Mouse (Mus musculus): ENCODE data around the gene Vamp8. TPM values are rescaled to one million over a fixed set of nuclear protein-coding genes. Genes with fewer than 3 reads are reported as not detected.

Vamp8 gene
- polyA plus RNA-seq (2021): 189 TPM

DNA sequence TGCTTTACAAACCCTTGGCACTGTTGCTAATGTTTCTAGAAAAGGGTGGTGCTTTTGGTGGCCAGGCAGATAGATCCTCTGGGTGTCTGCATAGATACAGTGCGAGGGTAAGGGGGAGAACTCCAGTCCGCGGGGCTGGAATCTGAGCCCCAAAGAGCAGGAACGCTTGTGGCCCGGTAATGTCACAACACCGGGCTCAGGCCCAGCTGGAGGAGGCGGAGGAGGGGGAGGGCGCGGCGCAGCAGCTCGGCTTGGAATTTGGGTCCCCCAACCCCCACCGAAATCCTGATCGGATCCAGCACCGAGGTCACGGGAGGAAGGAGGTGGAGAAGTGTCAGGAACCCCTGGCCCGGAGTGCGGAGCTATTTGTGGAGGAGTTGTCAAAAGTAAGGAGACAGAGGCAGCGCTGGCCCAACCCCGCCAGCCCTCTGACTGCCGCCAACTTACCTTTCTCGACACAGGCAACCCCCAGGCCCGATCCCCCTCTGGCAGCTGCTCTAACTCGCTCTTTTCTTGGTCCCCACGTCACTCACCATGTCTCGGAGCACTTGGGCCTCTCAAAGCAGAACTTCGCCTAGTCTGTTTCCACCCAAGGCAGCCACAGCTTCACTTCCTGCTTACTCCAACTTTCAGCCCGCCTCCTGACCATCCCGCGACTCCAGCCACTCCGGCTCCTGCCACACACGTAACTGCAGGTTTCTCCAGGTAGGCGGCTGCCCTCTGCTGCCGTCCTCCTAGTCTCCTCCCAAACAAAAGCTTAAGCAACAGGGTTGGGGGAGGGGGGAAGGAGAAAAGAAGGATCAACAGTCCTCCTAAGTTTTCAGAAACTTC lies at the start of gene Vamp8:
TSS of gene Vamp8 (minus strand) at position 763 of the 831 bp plus-strand sequence.
- DNase-seq (ENCODE audit: low read depth, low spot score) (no peak), ATAC-seq (peak; percentile 68)
- no peak for TF ChIP-seq CTCF (IDR thresholded peaks at IDR 0.05)
- POLR2A ChIA-PET: interaction anchor here (0.5 to 1.7 kb wide), 5 partner anchors 11 to 64 kb away, joined by 3 to 7 read pairs (median 3); partner anchors contain the start of genes Rnf181 and Vamp5
- H3K27me3 ChIP-seq: no peaks in the 10 kb centered on the region
- CTCF ChIA-PET: interaction anchor here (0.9 to 3.2 kb wide), 14 partner anchors 8 to 65 kb away, joined by 3 to 11 read pairs (median 4); partner anchors contain the start of genes Tmem150a and Vamp5
- in situ Hi-C loops (cut with MboI; ENCODE audit: low pct_unique_long_range_greater_than_20kb): no loop called here

DNA sequence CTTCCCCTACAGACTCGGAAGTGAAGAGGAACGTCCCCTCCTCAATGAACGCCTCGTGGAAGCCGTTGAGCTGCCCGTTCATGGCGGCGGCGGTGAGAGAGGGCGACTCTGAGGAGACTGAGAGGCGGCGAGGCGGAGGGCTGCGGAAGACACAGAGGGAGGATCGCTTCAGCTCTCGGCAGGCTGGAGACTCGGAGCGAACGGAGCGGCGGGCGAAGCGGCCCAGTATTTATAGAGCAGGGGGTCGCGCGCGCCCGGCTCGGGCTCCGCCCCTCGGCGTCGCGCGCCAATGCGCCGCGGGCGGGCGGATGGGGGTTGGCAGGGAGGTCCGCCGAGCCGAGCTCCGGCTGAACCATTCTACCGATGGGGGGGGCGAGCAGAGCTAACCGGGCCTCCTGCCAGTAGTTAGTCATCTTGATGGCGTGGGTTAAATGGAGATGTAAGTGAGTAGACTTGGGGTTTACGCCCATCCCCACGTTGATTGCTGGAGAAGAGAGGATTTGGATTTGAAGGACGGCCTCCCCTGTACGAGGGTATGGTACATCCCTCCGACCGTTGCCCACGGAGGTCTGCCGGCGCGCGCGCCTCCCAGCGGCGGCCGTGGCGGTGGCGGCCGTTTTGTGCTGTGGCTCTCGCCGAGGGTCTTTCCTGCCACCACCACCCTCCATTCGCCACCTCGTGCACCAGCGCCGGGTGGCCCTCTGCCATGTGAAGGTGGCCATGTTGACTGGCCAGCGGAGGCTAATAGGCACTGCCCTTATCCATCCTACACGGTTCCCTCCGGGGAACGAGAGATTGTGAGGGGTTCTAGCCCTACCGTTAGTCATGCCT lies 49.1 kb upstream of the Vamp8 start, which contains the start of gene Mat2a:
TSS of gene Mat2a (minus strand) at position 204 of the 831 bp plus-strand sequence.
- peak; percentile 81 for ATAC-seq
- in situ Hi-C loops (cut with MboI; ENCODE audit: low pct_unique_long_range_greater_than_20kb): no loop called here
- no peak for TF ChIP-seq CTCF (IDR thresholded peaks at IDR 0.05)
- DNase-seq (ENCODE audit: low read depth, low spot score): peak; percentile 66
- CTCF ChIA-PET: interaction anchor here (1.1 to 1.8 kb wide), 5 partner anchors 14 to 95 kb away, joined by 3 to 5 read pairs (median 4); no protein-coding TSS in a partner anchor
- POLR2A ChIA-PET: interaction anchor here (0.6 to 3.0 kb wide), 6 partner anchors 9 to 104 kb away, joined by 3 to 17 read pairs (median 4); no protein-coding TSS in a partner anchor
- H3K27me3 ChIP-seq: no peaks in the 10 kb centered on the region

DNA sequence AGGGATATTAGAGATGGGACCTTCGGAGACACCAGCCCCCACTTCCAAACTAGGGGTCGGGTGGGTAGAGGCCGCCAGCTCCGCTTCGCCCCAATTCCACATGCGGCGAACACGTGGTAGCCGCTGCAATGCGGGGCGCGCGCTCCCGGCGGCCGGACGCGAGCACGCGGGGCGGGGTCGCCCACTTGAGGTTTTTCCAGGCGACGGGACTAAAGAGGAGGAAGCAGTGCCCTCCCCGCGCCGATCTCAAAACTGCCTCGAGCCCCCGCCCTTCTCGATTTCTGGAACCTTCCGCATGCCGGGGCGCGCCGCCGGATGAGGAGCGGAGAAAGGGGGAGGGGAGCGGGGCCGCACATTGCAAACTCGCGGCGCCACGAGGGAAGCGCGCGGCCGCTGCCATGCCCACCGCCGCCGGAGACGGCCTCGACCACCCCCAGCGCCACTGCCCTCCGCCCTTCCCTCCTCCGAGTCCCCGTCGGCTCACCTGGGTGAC lies 48.4 kb upstream of the Vamp8 start:
- DNase-seq (ENCODE audit: low read depth, low spot score) (no peak), ATAC-seq (peak; percentile 31)
- TF ChIP-seq CTCF (IDR thresholded peaks at IDR 0.05): no peak
- no peaks in the 10 kb centered on the region for H3K27me3 ChIP-seq
- POLR2A ChIA-PET: interaction anchor here (0.5 to 3.0 kb wide), 6 partner anchors 9 to 181 kb away, joined by 3 to 17 read pairs (median 4); no protein-coding TSS in a partner anchor
- CTCF ChIA-PET: interaction anchor here (1.1 to 1.8 kb wide), 2 partner anchors 14 to 95 kb away, joined by 3 to 5 read pairs; no protein-coding TSS in a partner anchor
- in situ Hi-C loops (cut with MboI; ENCODE audit: low pct_unique_long_range_greater_than_20kb): no loop called here

DNA sequence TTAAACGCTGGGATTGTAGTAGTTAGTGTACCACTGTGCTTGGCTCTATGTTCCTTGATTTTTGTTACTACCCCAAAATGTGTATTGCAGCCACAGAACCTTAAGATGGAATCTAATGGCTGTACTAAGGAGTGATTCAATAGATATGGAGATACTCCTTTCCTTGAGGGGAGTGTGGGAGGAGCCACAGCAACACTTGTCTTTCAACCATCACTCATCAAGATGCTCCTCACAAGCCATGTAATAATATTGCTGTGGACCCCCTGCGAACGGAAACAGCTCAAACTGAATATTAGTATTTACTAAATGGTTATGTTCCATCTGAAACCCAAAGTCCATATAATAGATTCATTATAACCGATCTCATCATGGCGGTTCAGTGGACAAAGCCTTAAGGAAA lies 47.7 kb upstream of the Vamp8 start:
- CTCF ChIA-PET: no interaction called here
- DNase-seq (ENCODE audit: low read depth, low spot score) (no peak), ATAC-seq (no peak)
- H3K27me3 ChIP-seq: no peaks in the 10 kb centered on the region
- POLR2A ChIA-PET: interaction anchor here (0.5 to 3.0 kb wide), 5 partner anchors 8 to 181 kb away, joined by 3 to 17 read pairs (median 5); no protein-coding TSS in a partner anchor
- no peak for TF ChIP-seq CTCF (IDR thresholded peaks at IDR 0.05)
- in situ Hi-C loops (cut with MboI; ENCODE audit: low pct_unique_long_range_greater_than_20kb): no loop called here

DNA sequence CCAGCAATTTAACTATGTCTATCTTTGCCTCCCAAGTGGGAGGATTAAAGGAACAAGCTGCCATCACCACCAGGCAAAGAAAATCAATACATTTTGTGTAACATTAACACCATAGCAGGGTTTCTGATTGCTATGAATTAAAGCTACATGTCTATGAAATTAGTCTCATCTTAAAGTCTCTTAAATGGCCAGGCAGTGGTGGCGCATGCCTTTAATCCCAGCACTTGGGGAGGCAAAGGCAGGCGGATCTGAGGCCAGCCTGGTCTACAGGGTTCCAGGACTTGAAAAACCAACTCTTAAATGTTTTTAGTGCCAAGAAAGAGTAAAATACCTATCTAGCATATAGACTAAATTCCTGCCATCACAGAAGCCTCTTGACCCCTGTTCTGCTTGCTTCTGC lies 41.6 kb upstream of the Vamp8 start:
- no peak for TF ChIP-seq CTCF (IDR thresholded peaks at IDR 0.05)
- DNase-seq (ENCODE audit: low read depth, low spot score): no peak
- ChIA-PET CTCF (interaction anchor here (1.2 to 7.7 kb wide), 3 partner anchors 89 to 102 kb away, joined by 3 to 54 read pairs (median 4); partner anchors contain the start of gene Sh2d6), POLR2A (interaction anchor here (1.2 kb wide), 1 partner anchor 102 kb away, joined by 5 read pairs; no protein-coding TSS in a partner anchor)
- no peaks in the 10 kb centered on the region for H3K27me3 ChIP-seq
- in situ Hi-C loops (cut with MboI; ENCODE audit: low pct_unique_long_range_greater_than_20kb): no loop called here
- ATAC-seq: no peak

DNA sequence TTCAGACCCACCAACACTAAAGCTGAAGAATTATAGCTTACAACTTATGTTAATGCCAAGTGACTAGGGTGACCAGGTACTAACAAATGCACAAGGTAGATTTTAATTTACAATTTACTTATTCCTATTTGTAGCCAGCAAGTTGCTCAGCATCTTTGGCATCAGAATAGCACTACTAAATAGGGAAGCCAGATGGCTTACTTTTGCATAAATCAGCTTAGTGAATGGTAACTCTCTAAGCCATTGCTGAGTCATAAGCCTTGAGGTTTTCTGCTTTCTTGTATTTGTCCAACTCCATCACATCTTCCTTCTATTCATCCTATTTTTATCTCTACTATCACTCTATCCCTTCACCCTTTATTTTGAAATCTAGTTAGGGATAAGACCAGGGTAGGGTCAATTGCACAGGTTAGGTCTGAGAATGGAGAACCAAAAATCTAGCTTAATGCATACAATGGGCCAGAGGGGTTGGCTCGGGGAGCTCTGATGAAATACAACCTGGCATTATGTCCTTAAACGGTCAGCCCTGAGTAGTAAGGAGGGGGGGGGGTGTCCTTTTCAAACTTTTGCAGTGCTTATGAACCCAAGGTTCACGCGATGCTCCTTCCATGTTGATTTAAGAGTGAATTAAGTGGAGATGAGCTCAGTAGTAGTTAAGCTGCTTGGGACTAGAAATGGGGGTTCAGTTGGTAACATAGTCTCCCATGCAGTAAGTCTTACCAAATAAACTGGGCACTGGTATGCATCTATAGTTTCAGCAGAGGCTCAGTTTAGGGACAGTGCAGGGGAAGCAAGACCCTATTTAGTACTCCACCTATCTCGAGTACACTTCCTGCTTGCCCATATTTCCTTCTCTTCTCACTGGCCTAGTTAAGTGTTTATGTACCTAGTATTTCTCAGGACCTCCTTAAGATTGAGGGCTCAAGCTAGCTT lies 40.8 kb upstream of the Vamp8 start:
- POLR2A ChIA-PET: interaction anchor here (0.9 to 1.3 kb wide), 7 partner anchors 7 to 131 kb away, joined by 3 to 6 read pairs (median 4); partner anchors contain the start of gene Mat2a
- peak; percentile 47 for ATAC-seq
- no peak for DNase-seq (ENCODE audit: low read depth, low spot score)
- H3K27me3 ChIP-seq: no peaks in the 10 kb centered on the region
- CTCF ChIA-PET: interaction anchor here (1.2 to 7.7 kb wide), 3 partner anchors 90 to 103 kb away, joined by 3 to 54 read pairs (median 4); partner anchors contain the start of gene Sh2d6
- no peak for TF ChIP-seq CTCF (IDR thresholded peaks at IDR 0.05)
- in situ Hi-C loops (cut with MboI; ENCODE audit: low pct_unique_long_range_greater_than_20kb): no loop called here

DNA sequence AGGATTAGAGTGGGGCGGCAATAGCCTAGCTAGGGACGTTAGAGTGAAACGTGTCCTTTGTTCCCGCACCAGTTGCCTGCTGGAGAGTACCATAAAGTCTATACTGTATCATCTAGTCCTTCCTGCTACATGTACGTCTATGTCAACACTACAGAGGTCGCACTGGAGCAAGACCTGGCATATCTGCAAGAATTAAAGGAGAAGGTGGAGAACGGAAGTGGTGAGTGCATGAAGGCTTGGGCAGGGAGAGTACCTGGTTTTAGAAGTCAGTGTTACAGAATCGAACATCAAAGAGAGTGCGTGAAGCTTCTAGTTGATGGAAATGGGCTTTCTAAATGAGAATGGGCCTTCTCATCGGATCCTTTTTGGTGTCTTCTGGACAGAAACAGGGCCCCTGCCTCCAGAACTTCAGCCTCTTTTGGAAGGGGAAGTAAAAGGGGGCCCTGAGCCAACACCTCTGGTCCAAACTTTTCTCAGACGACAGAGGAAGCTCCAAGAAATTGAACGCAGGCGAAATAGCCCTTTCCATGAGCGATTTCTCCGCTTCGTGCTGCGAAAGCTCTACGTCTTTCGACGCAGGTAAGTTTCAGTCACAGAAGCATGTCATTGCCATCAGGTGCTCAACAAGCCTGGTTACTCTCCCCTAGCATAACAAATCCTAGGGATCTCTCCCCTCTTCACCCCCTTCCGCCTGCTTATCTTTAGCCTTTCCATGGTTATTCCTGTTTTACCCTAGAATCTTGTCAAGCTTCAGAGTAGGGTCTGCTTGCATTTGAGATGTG lies 38.7 kb upstream of the Vamp8 start:
- no peak for DNase-seq (ENCODE audit: low read depth, low spot score)
- ATAC-seq: no peak
- H3K27me3 ChIP-seq: no peaks in the 10 kb centered on the region
- no peak for TF ChIP-seq CTCF (IDR thresholded peaks at IDR 0.05)
- POLR2A ChIA-PET: interaction anchor here (1.0 to 1.1 kb wide), 2 partner anchors 101 to 104 kb away, joined by 3 to 5 read pairs; no protein-coding TSS in a partner anchor
- CTCF ChIA-PET: interaction anchor here (1.1 to 7.7 kb wide), 4 partner anchors 105 to 149 kb away, joined by 3 to 54 read pairs (median 4); no protein-coding TSS in a partner anchor
- in situ Hi-C loops (cut with MboI; ENCODE audit: low pct_unique_long_range_greater_than_20kb): loop anchor here (5.0 kb wide), 2 partner anchors 108 to 143 kb away; no protein-coding TSS in a partner anchor

DNA sequence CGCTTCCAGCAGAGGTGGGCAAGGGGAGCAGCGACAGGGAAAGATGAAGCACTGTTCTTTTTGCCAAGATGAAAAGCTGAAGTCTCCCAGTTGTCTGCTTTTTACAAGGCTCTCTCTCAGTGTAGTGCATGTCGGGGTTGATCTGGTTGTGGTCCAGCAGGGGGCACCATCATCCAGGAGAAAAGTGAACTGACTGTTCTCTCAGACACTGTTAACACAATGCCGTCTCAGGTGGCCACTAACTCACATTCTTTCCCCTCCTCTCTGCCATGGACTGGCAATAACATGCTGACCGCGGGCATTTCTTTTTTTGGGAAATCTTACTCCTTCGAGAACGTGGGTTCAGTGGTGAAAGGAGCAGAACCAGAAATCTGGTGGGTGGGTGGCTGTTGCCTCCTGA lies 37.5 kb upstream of the Vamp8 start:
- peak; percentile 71 for ATAC-seq
- ChIA-PET CTCF (interaction anchor here (1.1 to 7.7 kb wide), 4 partner anchors 103 to 138 kb away, joined by 4 to 54 read pairs (median 6); no protein-coding TSS in a partner anchor), POLR2A (no interaction called here)
- no peak for DNase-seq (ENCODE audit: low read depth, low spot score)
- in situ Hi-C loops (cut with MboI; ENCODE audit: low pct_unique_long_range_greater_than_20kb): loop anchor here (5.0 kb wide), 2 partner anchors 109 to 144 kb away; no protein-coding TSS in a partner anchor
- peak; percentile 92 for TF ChIP-seq CTCF (IDR thresholded peaks at IDR 0.05)
- no peaks in the 10 kb centered on the region for H3K27me3 ChIP-seq

Measured in Patski (cell line).